Mouse (Mus musculus) adrenal gland, postnatal 4 days (tissue): ENCODE results near the gene Prl3d1. TPM values are rescaled to one million over a fixed set of nuclear protein-coding genes. Genes with fewer than 3 reads are reported as not detected.
"Not testable (repeated sequence)": the region's sequence is repeated elsewhere in the genome, so short reads cannot be mapped to it uniquely, and the experiment has no call there.

Experiments
- DNase-seq, 2 experiments: peaks; one replicate each; pipeline ENCODE4 v3.0.0; 2021 to 2022; ENCODE audit warnings: low spot score in 2 of 2, mixed read lengths in 2 of 2
- long read RNA-seq, 2 experiments: library from polyadenylated mRNA; stranded (forward); transcript quantifications; one replicate each; pipeline ENCODE4 v2.0.0; 2021
- total RNA-seq, 2 experiments: library from RNA; stranded (reverse); gene quantifications; 2 replicates each; pipeline ENCODE4 v1.2.3; 2021

Gene Prl3d1
- total RNA-seq, result not detected
- long read RNA-seq, experiment 1, result 0 reads
- long read RNA-seq, experiment 2, result 0 reads

- not testable (repeated sequence) for DNase-seq
These were observed at the start of gene Prl3d1 for GRCm38 (mm10) chr13:27093890-27094289. Gene Prl3d1, plus strand, starts transcription at chr13:27094190.

- no peak for DNase-seq
These were observed 36.7 kb upstream of the Prl3d1 start, which contains the start of gene Prl for GRCm38 (mm10) chr13:27057270-27057669. Gene Prl, plus strand, starts transcription at chr13:27057570.

- no peak for DNase-seq
These were observed 34.8 kb upstream of the Prl3d1 start for GRCm38 (mm10) chr13:27059177-27059576.

- not testable (repeated sequence) for DNase-seq
These were observed 27.4 kb downstream of the Prl3d1 start, which contains the start of gene Prl3d2 for GRCm38 (mm10) chr13:27121398-27121797. Gene Prl3d2, plus strand, starts transcription at chr13:27121698.

GRCm38 (mm10) chr13:27148264-27148663 lies 54.3 kb downstream of the Prl3d1 start:
- DNase-seq, result no peak

Other genes starting within 250 kb of the Prl3d1 start
- gene Prl, start 36.6 kb upstream of the Prl3d1 start, total RNA-seq, result not detected
- not detected for gene Prl3d2, start 27.5 kb downstream of the Prl3d1 start, total RNA-seq
- gene Prl3d3, start 62.6 kb downstream of the Prl3d1 start, total RNA-seq, result not detected
- not detected for gene Prl3c1, start 102.5 kb downstream of the Prl3d1 start, total RNA-seq
- gene Prl3b1, start 147.7 kb downstream of the Prl3d1 start, total RNA-seq, result not detected
- not detected for gene Prl3a1, start 165.2 kb downstream of the Prl3d1 start, total RNA-seq
- not detected for gene Prl6a1, start 218.4 kb downstream of the Prl3d1 start, total RNA-seq